Mouse (Mus musculus) CH12.LX (cell line): ENCODE measurements at regions not wholly inside any gene's neighbourhood (a gene's known extent, or its start where the extent isn't known, plus 50 kb on each side); places are given as distances from the start of the nearest gene placed in this dataset.

Source experiments
- DNase-seq: peaks from one replicate; pipeline ENCODE4 v3.0.0-alpha.2; 2013; ENCODE audit errors: extremely low read depth
- H3K27ac ChIP-seq: 2 replicates; pipeline ENCODE4 v1.5.1; 2012; ENCODE audit warnings: low read depth, mild to moderate bottlenecking, control low read depth, moderate library complexity; ENCODE audit not compliant: insufficient read depth
- H3K27me3 ChIP-seq: replicated peaks from 2 replicates; pipeline ENCODE3; 2012; ENCODE audit warnings: inconsistent platforms
- H3K36me3 ChIP-seq, 2 experiments: replicated peaks in 1 of 2; 2 replicates each; pipeline versions ENCODE3 to v1.6.1; 2012; ENCODE audit warnings: inconsistent platforms in 1 of 2, low read length in 1 of 2, mild to moderate bottlenecking in 1 of 2, mixed read lengths in 1 of 2, moderate library complexity in 1 of 2; ENCODE audit not compliant: control insufficient read depth in 1 of 2, insufficient read depth in 1 of 2
- H3K4me1 ChIP-seq, 2 experiments: 2 replicates each; pipeline ENCODE4 v1.6.1; 2012; ENCODE audit warnings: inconsistent platforms in 1 of 2, moderate library complexity in 1 of 2; ENCODE audit not compliant: insufficient read depth in 2 of 2, control insufficient read depth in 1 of 2
- H3K4me2 ChIP-seq: 2 replicates; pipeline ENCODE4 v1.6.1; 2012; ENCODE audit warnings: low read depth, mild to moderate bottlenecking, control low read depth; ENCODE audit not compliant: poor library complexity, insufficient read depth, severe bottlenecking
- H3K4me3 ChIP-seq, 3 experiments: fragments of 150-350 bp in 1 of 3; sonication (generic) in 1 of 3; replicated peaks in 1 of 3; 2 replicates each; pipeline versions ENCODE3 to v1.5.1; 2011 to 2012; ENCODE audit warnings: low read depth in 2 of 3, low read length in 2 of 3, mild to moderate bottlenecking in 2 of 3, moderate library complexity in 2 of 3, control low read depth in 1 of 3, improper control_type of control experiment in 1 of 3, inconsistent platforms in 1 of 3, mixed read lengths in 1 of 3; ENCODE audit not compliant: poor library complexity in 1 of 3
- H3K79me2 ChIP-seq: replicated peaks from 2 replicates; pipeline ENCODE4 v1.6.1; 2012; ENCODE audit warnings: mild to moderate bottlenecking, moderate library complexity; ENCODE audit not compliant: control insufficient read depth, poor library complexity, insufficient read depth, severe bottlenecking; ENCODE audit errors: extremely low read depth
- H3K9ac ChIP-seq: 2 replicates; pipeline ENCODE4 v1.6.1; 2012; ENCODE audit warnings: low read depth, mild to moderate bottlenecking, control low read depth, moderate library complexity; ENCODE audit not compliant: insufficient read depth
- H3K9me3 ChIP-seq: replicated peaks from 2 replicates; pipeline ENCODE3; 2012; ENCODE audit warnings: low read length, inconsistent platforms, mixed read lengths
- BHLHE40 ChIP-seq: IDR thresholded peaks from 2 replicates; pipeline ENCODE4 v1.6.1; 2011; ENCODE audit warnings: mild to moderate bottlenecking, low read depth, low read length, improper control_type of control experiment
- E2F4 ChIP-seq: IDR thresholded peaks from 2 replicates; pipeline ENCODE4 v1.6.1; 2011; ENCODE audit warnings: low read depth, low read length, improper control_type of control experiment; ENCODE audit not compliant: insufficient replicate concordance
- GABPA ChIP-seq: IDR thresholded peaks from 2 replicates; pipeline ENCODE4 v1.6.1; 2012; ENCODE audit warnings: low read depth, low read length, improper control_type of control experiment, inconsistent platforms; ENCODE audit not compliant: insufficient replicate concordance
- HCFC1 ChIP-seq: IDR thresholded peaks from 2 replicates; pipeline ENCODE4 v1.6.1; 2012; ENCODE audit warnings: low read depth, mild to moderate bottlenecking, inconsistent platforms, low read length, improper control_type of control experiment
- JUND ChIP-seq: conservative IDR thresholded peaks from 2 replicates; pipeline ENCODE4 v1.6.1; 2011; ENCODE audit warnings: low read depth, low read length, improper control_type of control experiment
- MAFK ChIP-seq: IDR thresholded peaks from 2 replicates; pipeline ENCODE4 v1.6.1; 2011; ENCODE audit warnings: low read length, improper control_type of control experiment; ENCODE audit not compliant: insufficient replicate concordance
- MEF2A ChIP-seq: IDR thresholded peaks from 2 replicates; pipeline ENCODE4 v1.6.1; 2014; ENCODE audit warnings: low read depth, mild to moderate bottlenecking, inconsistent platforms, low read length, improper control_type of control experiment, borderline replicate concordance
- MXI1 ChIP-seq: IDR thresholded peaks from 2 replicates; pipeline ENCODE4 v1.6.1; 2011; ENCODE audit warnings: mild to moderate bottlenecking, low read depth, low read length, improper control_type of control experiment
- MYC ChIP-seq: IDR thresholded peaks from 2 replicates; pipeline ENCODE4 v1.6.1; 2011; ENCODE audit warnings: low read depth, mild to moderate bottlenecking, improper control_type of control experiment, low read length
- NELFE ChIP-seq: IDR thresholded peaks from 2 replicates; pipeline ENCODE4 v1.6.1; 2011; ENCODE audit warnings: low read depth, low read length, improper control_type of control experiment
- POLR2A ChIP-seq: IDR thresholded peaks from 2 replicates; pipeline ENCODE4 v1.6.1; 2011; ENCODE audit warnings: low read depth, mild to moderate bottlenecking, improper control_type of control experiment, low read length
- RAD21 ChIP-seq: IDR thresholded peaks from 2 replicates; pipeline ENCODE4 v1.6.1; 2011; ENCODE audit warnings: low read depth, mild to moderate bottlenecking, low read length, improper control_type of control experiment, moderate library complexity
- SIN3A ChIP-seq: IDR thresholded peaks from 2 replicates; pipeline ENCODE4 v1.6.1; 2012; ENCODE audit warnings: low read length, improper control_type of control experiment, inconsistent platforms
- SMC3 ChIP-seq: IDR thresholded peaks from 2 replicates; pipeline ENCODE4 v1.6.1; 2011; ENCODE audit warnings: low read depth, low read length, improper control_type of control experiment
- TBP ChIP-seq: conservative IDR thresholded peaks from 2 replicates; pipeline ENCODE4 v1.6.1; 2011; ENCODE audit warnings: low read depth, low read length, improper control_type of control experiment
- TCF12 ChIP-seq: IDR thresholded peaks from 2 replicates; pipeline ENCODE4 v1.6.1; 2014; ENCODE audit warnings: low read depth, mild to moderate bottlenecking, inconsistent platforms, low read length, improper control_type of control experiment
- ZNF384 ChIP-seq: IDR thresholded peaks from 2 replicates; pipeline ENCODE4 v1.6.1; 2012; ENCODE audit warnings: low read depth, low read length, improper control_type of control experiment, inconsistent platforms
- dilution Hi-C: fragments of 300-500 bp; cut with MboI; formaldehyde crosslinking; loops from 2 replicates; pipeline ENCODE4 v1.14.3; 2020; ENCODE audit warnings: low sequenced_read_pairs; ENCODE audit not compliant: extremely low pct_unique_long_range_greater_than_20kb, extremely low pct_ligation_motif_present
- in situ Hi-C: fragments of 300-500 bp; cut with MboI; formaldehyde crosslinking; loops from 3 replicates; pipeline ENCODE4 v1.14.3; 2019; ENCODE audit warnings: low sequenced_read_pairs, low pct_ligation_motif_present, low pct_unique_long_range_greater_than_20kb, mixed read lengths

- TF ChIP-seq BHLHE40 (no peak), SMC3 (no peak), GABPA (no peak), ZNF384 (no peak)
- Histone ChIP-seq H3K27me3 (no peaks in the 10 kb centered on the region), H3K9ac (no peak overlapping the region), H3K9me3 (peaks cover 27% of the 10 kb centered on the region), H3K4me3 (no peak overlapping the region), H3K36me3 (no peaks in the 10 kb centered on the region), H3K4me2 (no peak overlapping the region), H3K27ac (no peak overlapping the region), H3K4me1 (no peaks in the 10 kb centered on the region), H3K79me2 (no peaks in the 10 kb centered on the region)
- dilution Hi-C loops (no loop called here), in situ Hi-C loops (no loop called here)
- no peak for DNase-seq
These were observed 159.3 kb downstream of the Eva1a start for GRCm38 (mm10) chr6:82200130-82200529.

- no peak for DNase-seq
- dilution Hi-C loops (no loop called here), in situ Hi-C loops (no loop called here)
- no peak overlapping the region for H3K9ac ChIP-seq
- H3K4me3 ChIP-seq: no peak overlapping the region
- H3K27me3 ChIP-seq: no peaks in the 10 kb centered on the region
- no peaks in the 10 kb centered on the region for H3K36me3 ChIP-seq
- H3K4me2 ChIP-seq: no peak overlapping the region
- TF ChIP-seq TCF12: no peak
- no peak for TF ChIP-seq BHLHE40
- TF ChIP-seq JUND: no peak
- TF ChIP-seq HCFC1: no peak
- no peak for TF ChIP-seq MXI1
- no peak for TF ChIP-seq MYC
- TF ChIP-seq MEF2A: no peak
- no peak for TF ChIP-seq NELFE
- TF ChIP-seq POLR2A: no peak
- no peak for TF ChIP-seq E2F4
- no peak for TF ChIP-seq TBP
- TF ChIP-seq RAD21: no peak
- no peak for TF ChIP-seq SIN3A
- TF ChIP-seq MAFK: no peak
- H3K79me2 ChIP-seq: no peaks in the 10 kb centered on the region
- peaks cover 25% of the 10 kb centered on the region for H3K9me3 ChIP-seq
- no peak overlapping the region for H3K27ac ChIP-seq
- no peaks in the 10 kb centered on the region for H3K4me1 ChIP-seq
These were observed 164.2 kb downstream of the Eva1a start for GRCm38 (mm10) chr6:82204821-82205566.
